Mouse (Mus musculus): ENCODE results near the gene Glyctk. TPM values are rescaled to one million over a fixed set of nuclear protein-coding genes. Genes with fewer than 3 reads are reported as not detected.
"Not testable (repeated sequence)": the region's sequence is repeated elsewhere in the genome, so short reads cannot be mapped to it uniquely, and the experiment has no call there.

Gene Glyctk
- total and polyA plus RNA-seq, 3 experiments: 2.5 to 3.3 (median 3.2) TPM

DNA sequence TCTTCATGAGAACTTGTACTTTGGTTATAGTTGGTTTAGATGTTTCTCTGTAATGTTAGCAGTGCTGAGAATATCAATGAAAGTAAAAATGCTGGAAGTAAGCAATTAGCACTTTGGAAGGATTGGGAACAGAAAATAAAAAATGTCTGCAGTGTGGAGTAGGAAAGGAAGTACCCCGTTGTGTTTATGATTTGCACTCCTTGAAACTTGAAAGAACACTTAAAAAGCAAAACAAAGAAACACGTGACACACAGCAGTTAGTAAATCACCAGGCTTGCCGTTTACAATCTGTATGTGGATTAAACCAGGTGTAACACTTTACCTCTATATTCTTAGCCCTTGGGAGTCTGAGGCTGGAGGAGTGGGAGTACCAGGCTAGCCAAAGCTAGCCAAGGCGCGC, 18.8 kb upstream of the Glyctk start:
- DNase-seq: no peak

- no peak for DNase-seq
Observed at GRCm38 (mm10) chr9:106175552-106176200, 17.7 kb upstream of the Glyctk start.

GRCm38 (mm10) chr9:106173363-106173762, 15.4 kb upstream of the Glyctk start:
- DNase-seq: no peak

- DNase-seq: no peak
Observed at GRCm38 (mm10) chr9:106172527-106172926, 14.6 kb upstream of the Glyctk start.

- DNase-seq: peak; percentile 90
Observed at GRCm38 (mm10) chr9:106171346-106172158, 13.6 kb upstream of the Glyctk start.

GRCm38 (mm10) chr9:106170556-106171345, 12.8 kb upstream of the Glyctk start, which contains the start of gene Wdr82:
Gene Wdr82 (plus strand): TSS chr9:106170928.
- peak; percentile 93 for DNase-seq

GRCm38 (mm10) chr9:106169917-106170316, 12.0 kb upstream of the Glyctk start:
- no peak for DNase-seq

- not testable (repeated sequence) for DNase-seq
Observed at GRCm38 (mm10) chr9:106169006-106169405, 11.1 kb upstream of the Glyctk start.

DNA sequence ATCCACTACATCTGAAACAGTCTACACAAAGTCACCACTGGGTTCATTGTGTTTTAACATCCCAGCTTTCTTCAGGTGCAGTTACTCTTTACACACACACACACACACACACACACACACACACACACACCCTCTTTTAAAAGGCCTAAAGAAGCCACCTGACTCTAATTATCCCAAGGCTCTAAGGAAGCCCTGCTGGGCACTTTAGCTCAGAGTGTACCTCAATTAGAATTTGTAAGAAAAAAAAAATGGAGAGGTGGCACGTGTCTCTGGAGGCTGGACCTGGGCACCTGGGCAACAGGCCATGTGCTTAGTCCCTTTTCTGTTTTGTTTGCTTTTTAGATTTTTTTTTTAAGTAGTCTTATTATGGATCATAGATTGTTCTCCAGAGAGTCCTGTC, 9.8 kb upstream of the Glyctk start:
- no peak for DNase-seq

DNA sequence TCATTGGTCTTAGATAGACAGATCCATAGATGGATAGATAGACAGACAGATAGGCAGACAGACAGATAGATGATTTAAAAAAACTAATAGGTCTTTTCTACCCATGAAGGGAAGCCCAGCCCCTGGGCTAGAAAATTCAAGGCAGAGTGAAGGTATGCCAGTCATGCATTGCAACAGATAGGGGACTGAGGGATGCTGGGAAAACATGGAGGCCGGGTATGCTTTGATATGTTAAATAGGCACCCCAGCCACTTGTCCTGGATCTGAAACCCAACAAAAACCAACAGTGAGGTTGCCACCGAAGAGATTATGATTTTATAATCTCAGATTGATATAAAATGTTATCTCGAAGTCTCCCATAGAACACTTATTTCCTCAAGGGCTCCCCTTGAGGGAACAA, 9.3 kb upstream of the Glyctk start:
- no peak for DNase-seq

DNA sequence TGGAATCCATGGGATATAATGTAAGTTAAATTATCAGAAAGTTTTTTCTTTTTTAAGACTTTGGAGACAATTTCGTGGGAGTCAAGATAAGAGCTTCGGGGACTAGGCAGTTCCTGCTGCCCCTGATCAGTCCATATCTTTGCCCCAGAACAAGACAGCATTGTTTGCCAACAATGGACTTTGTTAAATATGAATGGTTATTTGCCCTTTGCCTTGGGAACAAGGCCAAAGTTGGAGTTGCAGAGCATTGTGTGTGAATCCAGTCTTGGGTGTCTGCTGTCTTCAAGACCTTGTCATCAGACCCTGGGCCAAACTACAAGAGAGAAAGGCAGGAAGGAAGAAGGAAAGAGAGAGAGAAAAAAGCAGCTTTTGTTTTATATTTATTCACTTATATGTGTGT, 8.8 kb upstream of the Glyctk start:
- no peak for DNase-seq

DNA sequence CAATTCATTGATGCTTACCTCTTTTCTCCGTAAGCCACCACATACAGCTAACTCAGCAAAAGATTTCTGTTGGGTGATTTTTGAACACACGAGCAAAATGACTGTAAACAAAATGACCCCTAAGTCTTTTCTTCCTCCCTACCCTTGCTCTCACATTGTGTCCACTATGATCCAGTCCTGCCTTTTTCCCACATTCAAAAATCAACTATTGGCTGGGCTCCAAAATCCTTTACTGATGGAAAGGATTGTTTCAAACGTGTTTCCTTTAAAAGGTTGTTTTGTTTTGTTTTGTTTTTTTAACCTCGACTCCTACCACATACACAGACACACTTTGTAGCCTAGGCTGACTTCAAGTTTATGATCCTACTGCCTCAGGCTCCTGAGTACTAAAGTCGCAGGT, 2.5 kb upstream of the Glyctk start:
- DNase-seq: no peak

- peak; percentile 94 for DNase-seq
Observed at GRCm38 (mm10) chr9:106159784-106160301, 1.9 kb upstream of the Glyctk start.

- no peak for DNase-seq
Observed at GRCm38 (mm10) chr9:106159237-106159636, 1.3 kb upstream of the Glyctk start.

- no peak for DNase-seq
Observed at GRCm38 (mm10) chr9:106157623-106157925, 364 bp downstream of the Glyctk start.

DNA sequence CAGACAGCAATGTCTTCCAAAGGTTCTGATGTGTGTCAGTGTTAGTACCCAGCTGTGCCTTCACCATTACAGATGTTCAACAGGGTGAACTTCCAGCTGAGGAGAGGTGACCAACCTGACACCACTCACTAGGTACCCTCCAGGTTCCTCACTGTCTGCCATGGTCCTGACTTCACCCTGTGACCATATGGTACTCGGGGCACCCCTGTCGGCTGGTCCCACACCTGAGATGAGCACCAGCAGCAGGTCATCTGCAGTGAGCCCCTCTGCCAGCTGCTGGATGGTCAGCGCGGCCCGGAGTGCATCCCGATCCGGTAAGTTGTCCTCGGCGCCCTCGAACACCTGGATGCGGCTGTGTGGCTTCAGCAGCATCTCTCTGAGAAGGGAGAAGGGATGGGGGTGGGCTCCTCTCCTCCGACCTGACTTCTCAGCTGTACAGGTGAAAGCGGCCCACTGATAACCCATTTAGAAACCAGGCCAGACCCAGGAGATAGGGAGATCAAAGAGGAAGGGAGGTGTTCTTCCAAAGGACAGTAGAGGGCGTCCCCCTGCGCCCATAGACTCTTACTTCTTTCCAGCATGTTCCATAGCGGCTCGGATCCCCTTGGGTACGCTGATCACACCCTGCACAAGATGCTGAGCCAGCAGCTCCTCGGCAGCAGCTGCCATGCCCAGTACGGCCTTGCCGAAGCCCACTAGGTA, 866 bp downstream of the Glyctk start:
- no peak for DNase-seq

DNA sequence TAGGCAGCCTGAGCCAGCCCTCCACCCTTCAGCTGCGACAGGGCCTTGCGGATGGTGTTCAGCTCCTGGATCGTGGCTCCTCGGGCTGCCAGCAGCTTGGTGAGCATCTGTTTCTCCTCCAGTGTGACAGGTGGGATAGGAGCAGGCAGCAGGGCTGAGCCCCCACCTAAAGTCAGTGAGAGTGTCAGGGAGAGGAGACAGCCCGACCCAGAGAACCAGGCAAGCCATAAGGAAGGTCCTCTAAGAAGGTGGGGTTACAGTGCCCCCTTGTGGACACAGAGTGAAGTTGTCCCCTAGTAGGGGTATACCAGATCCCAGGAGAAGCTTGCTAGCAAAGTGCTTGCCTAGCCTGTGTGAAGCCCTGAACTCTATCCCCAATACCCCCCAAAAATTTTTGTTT, 1.5 kb downstream of the Glyctk start:
- peak; percentile 51 for DNase-seq

DNA sequence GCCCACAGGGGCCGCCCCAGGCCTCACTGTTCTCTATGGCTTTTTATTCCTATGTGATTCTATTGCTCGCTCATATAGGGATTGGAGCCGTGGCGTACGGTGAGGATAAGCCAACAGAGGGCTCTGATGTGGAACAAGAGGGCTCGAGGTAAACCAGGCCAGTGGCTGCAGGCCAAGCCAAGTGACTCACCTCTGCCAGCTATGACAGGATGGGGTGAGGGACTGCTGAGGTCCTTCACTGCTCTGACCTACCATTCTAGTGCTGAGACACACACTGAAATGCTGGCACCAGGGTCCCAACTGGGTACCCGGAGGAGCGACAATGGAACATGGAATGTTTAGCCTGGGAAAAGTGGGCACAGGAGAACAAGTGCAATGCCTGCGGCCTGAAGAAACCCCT, 3.8 kb downstream of the Glyctk start:
- DNase-seq: peak; percentile 90

- no peak for DNase-seq
Observed at GRCm38 (mm10) chr9:106149399-106149754, 8.6 kb downstream of the Glyctk start.

DNA sequence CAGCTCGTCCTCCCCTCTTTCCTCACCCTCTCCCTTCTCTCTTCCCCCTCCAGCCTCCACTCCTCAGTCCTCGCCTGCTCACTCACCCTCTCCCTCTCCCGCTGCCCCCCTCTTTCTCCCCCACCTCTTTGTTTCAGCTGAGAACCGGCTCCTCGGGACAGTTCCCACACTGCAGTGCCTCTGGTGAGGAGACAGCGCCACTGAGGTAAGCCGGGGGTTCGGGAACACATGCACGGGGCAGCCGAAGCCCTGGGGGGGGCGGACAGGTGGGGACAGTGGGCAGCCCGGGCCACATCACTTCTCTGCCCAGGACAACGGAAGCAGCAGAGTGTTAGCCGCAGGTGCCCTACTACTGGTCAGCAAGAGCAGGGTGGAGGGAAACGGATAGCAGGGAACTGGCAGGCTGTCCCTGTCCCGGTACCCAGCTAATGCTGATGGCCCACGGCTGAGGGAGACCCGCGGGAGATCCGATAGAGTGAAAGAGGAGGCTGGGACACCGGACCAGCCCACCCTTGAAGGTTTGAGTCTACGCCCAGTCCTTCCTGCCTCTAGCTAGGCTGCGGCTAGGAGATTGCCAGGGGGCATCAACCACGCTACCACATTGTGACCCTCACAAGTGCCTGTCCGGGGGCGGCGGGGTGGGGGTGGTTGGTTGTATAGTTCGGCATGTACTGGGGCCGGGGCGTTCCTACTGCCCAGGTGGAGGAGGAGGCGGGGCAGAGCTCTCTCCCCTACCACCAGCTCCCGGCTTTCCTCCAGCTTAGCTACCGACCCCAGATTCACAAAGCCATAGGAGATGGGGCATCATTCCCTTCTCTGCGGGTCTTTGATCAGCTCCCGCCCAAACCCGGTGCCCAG, 9.2 kb downstream of the Glyctk start:
- no peak for DNase-seq

DNA sequence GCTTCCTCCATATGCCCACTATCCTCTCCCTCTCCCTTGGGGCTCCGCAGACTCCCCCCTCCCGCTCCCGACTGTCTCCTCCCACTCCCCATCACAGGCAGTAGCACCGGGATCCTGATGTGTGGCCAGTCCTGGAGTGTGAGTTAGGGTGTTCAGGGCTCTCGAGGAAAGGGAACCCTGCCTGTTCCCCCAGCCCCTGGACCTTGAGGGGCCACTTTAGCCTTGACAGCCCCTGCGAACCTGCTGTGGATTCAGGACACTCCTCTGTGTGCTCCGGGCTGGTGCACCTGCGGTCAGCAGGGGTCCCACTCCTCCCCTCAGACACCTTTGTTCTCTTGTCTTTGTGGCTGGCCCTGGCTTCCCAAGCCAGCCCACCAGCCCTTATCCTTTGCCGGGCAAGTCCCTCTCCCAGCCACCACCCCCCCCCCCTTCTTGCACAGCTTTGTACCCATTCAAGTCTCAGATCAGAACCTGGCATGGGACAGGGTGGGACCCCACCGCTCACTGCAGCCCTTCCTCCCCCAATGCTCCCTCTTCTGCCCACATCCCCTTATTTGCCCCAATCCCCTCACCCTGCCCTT, 10.0 kb downstream of the Glyctk start:
- DNase-seq: no peak
